Mouse (Mus musculus) erythroblast, embryonic 14.5 days (primary cell): Measurements from ENCODE around the gene Prdx3. TPM values are rescaled to one million over a fixed set of nuclear protein-coding genes. Genes with fewer than 3 reads are reported as not detected.
A peak's percentile ranks its signal among the peaks of the same experiment; 100 is the strongest.
"Not testable (repeated sequence)": the region's sequence is repeated elsewhere in the genome, so short reads cannot be mapped to it uniquely, and the experiment has no call there.

Experiments used
- H3K27me3 ChIP-seq: 2 replicates; pipeline ENCODE4 v1.6.1; 2012; ENCODE audit warnings: inconsistent platforms; ENCODE audit not compliant: control insufficient read depth
- H3K36me3 ChIP-seq: 2 replicates; pipeline ENCODE4 v1.6.1; 2012; ENCODE audit warnings: mild to moderate bottlenecking, inconsistent platforms; ENCODE audit not compliant: control insufficient read depth
- H3K4me1 ChIP-seq: 2 replicates; pipeline ENCODE4 v1.6.1; 2012; ENCODE audit warnings: inconsistent platforms; ENCODE audit not compliant: control insufficient read depth
- H3K4me3 ChIP-seq: replicated peaks from 2 replicates; pipeline ENCODE3; 2012; ENCODE audit warnings: moderate library complexity, mild to moderate bottlenecking, inconsistent platforms
- H3K9me3 ChIP-seq: 2 replicates; pipeline ENCODE4 v1.6.1; 2012; ENCODE audit warnings: low read length, inconsistent platforms, mixed read lengths; ENCODE audit not compliant: control insufficient read depth
- GATA1 ChIP-seq: IDR thresholded peaks from 2 replicates; pipeline ENCODE4 v1.6.1; 2012; ENCODE audit warnings: low read length, inconsistent platforms, mixed read lengths
- TAL1 ChIP-seq: IDR thresholded peaks from 3 replicates; pipeline ENCODE4 v1.6.1; 2012; ENCODE audit warnings: low read length, inconsistent platforms, mixed read lengths
- polyA plus RNA-seq: library from polyadenylated mRNA; stranded (reverse); fragments of >175 nt; gene quantifications from 2 replicates; pipeline ENCODE4 v1.2.3, GENCODE M21; 2012

The Prdx3 gene
- polyA plus RNA-seq, 1 experiment = 3.7 TPM

GRCm38 (mm10) chr19:60873501-60873900 is 855 bp downstream of the Prdx3 start:
- peaks cover 54% of the 10 kb centered on the region for H3K36me3 ChIP-seq
- H3K27me3 ChIP-seq = no peaks in the 10 kb centered on the region
- no peaks in the 10 kb centered on the region for H3K9me3 ChIP-seq
- peaks cover 58% of the 10 kb centered on the region for H3K4me1 ChIP-seq
- H3K4me3 ChIP-seq = peak overlapping the region; percentile 95
- TF ChIP-seq TAL1 = no peak
- no peak for TF ChIP-seq GATA1

- Histone ChIP-seq H3K27me3 (no peaks in the 10 kb centered on the region), H3K4me3 (peak overlapping the region; percentile 95), H3K9me3 (no peaks in the 10 kb centered on the region), H3K4me1 (peaks cover 64% of the 10 kb centered on the region), H3K36me3 (peaks cover 64% of the 10 kb centered on the region)
- TF ChIP-seq GATA1 (peak; percentile 94), TAL1 (peak; percentile 85)
Observed at GRCm38 (mm10) chr19:60872272-60872671, 2.1 kb downstream of the Prdx3 start.

GRCm38 (mm10) chr19:60871366-60871765 is 3.0 kb downstream of the Prdx3 start:
- H3K9me3 ChIP-seq = no peaks in the 10 kb centered on the region
- peak overlapping the region; percentile 95 for H3K4me3 ChIP-seq
- H3K4me1 ChIP-seq = peaks cover 69% of the 10 kb centered on the region
- peaks cover 73% of the 10 kb centered on the region for H3K36me3 ChIP-seq
- no peaks in the 10 kb centered on the region for H3K27me3 ChIP-seq
- TF ChIP-seq TAL1 = no peak
- no peak for TF ChIP-seq GATA1

GRCm38 (mm10) chr19:60870489-60870888 is 3.9 kb downstream of the Prdx3 start:
- Histone ChIP-seq H3K4me3 (peak overlapping the region; percentile 95), H3K36me3 (peaks cover 81% of the 10 kb centered on the region), H3K9me3 (no peaks in the 10 kb centered on the region), H3K4me1 (peaks cover 68% of the 10 kb centered on the region), H3K27me3 (no peaks in the 10 kb centered on the region)
- TF ChIP-seq TAL1 = no peak
- no peak for TF ChIP-seq GATA1

- H3K27me3 ChIP-seq, H3K9me3 ChIP-seq, H3K4me3 ChIP-seq: not testable (repeated sequence)
- Histone ChIP-seq H3K36me3 (peaks cover 87% of the 10 kb centered on the region), H3K4me1 (peaks cover 52% of the 10 kb centered on the region)
Observed at GRCm38 (mm10) chr19:60866169-60866568, 8.2 kb downstream of the Prdx3 start.

GRCm38 (mm10) chr19:60860868-60861700 is 13.3 kb downstream of the Prdx3 start, which contains the start of gene Sfxn4:
TSS of gene Sfxn4 (minus strand) at chr19:60861479.
- TF ChIP-seq GATA1 (no peak), TAL1 (no peak)
- Histone ChIP-seq H3K27me3 (no peaks in the 10 kb centered on the region), H3K4me1 (peaks cover 27% of the 10 kb centered on the region), H3K9me3 (no peaks in the 10 kb centered on the region), H3K4me3 (peak within 1 kb of the TSS; percentile 71), H3K36me3 (peaks cover 49% of the 10 kb centered on the region)

- Histone ChIP-seq H3K4me3 (no peak overlapping the region), H3K36me3 (peaks cover 67% of the 10 kb centered on the region), H3K27me3 (no peaks in the 10 kb centered on the region), H3K4me1 (peaks cover 28% of the 10 kb centered on the region), H3K9me3 (no peaks in the 10 kb centered on the region)
- TF ChIP-seq TAL1 (no peak), GATA1 (no peak)
Observed at GRCm38 (mm10) chr19:60845731-60846130, 28.6 kb downstream of the Prdx3 start.

- TF ChIP-seq TAL1 (no peak), GATA1 (no peak)
- Histone ChIP-seq H3K9me3 (no peaks in the 10 kb centered on the region), H3K36me3 (peaks cover 81% of the 10 kb centered on the region), H3K27me3 (no peaks in the 10 kb centered on the region), H3K4me3 (no peak overlapping the region), H3K4me1 (peaks cover 28% of the 10 kb centered on the region)
Observed at GRCm38 (mm10) chr19:60843324-60843723, 31.0 kb downstream of the Prdx3 start.

GRCm38 (mm10) chr19:60837747-60838146 is 36.6 kb downstream of the Prdx3 start:
- TF ChIP-seq GATA1 (no peak), TAL1 (no peak)
- Histone ChIP-seq H3K4me3 (no peak overlapping the region), H3K9me3 (no peaks in the 10 kb centered on the region), H3K4me1 (peaks cover 11% of the 10 kb centered on the region), H3K36me3 (peaks cover 94% of the 10 kb centered on the region), H3K27me3 (no peaks in the 10 kb centered on the region)

GRCm38 (mm10) chr19:60818677-60819076 is 55.7 kb downstream of the Prdx3 start:
- Histone ChIP-seq H3K4me1 (peaks cover 11% of the 10 kb centered on the region), H3K9me3 (no peaks in the 10 kb centered on the region), H3K36me3 (peaks cover 92% of the 10 kb centered on the region), H3K27me3 (no peaks in the 10 kb centered on the region), H3K4me3 (no peak overlapping the region)
- no peak for TF ChIP-seq GATA1
- no peak for TF ChIP-seq TAL1

Other genes with a start within 250 kb of the Prdx3 start
- gene Nanos1, start 118.6 kb downstream of the Prdx3 start, polyA plus RNA-seq = 0.60 and 0.95 TPM in 2 replicates
- 5.8 and 7.7 TPM in 2 replicates for gene Eif3a, start 83.9 kb downstream of the Prdx3 start, polyA plus RNA-seq
- 0.20 and 0.44 TPM in 2 replicates for gene Fam45a, start 63.0 kb downstream of the Prdx3 start, polyA plus RNA-seq
- 0.04 TPM in 1 of 2 replicates, not detected in the other for gene Sfxn4, start 13.1 kb downstream of the Prdx3 start, polyA plus RNA-seq
- gene Grk5, start 15.2 kb upstream of the Prdx3 start, polyA plus RNA-seq = 0.06 and 0.20 TPM in 2 replicates